8 mouse cellular contexts compared by ENCODE assay signal in genomic region chr8:22047699-22048464, GRCm38 (mm10). TPM values are rescaled to one million over a fixed set of nuclear protein-coding genes. Genes with fewer than 3 reads are reported as not detected.
A peak's percentile ranks its signal among the peaks of the same experiment; 100 is the strongest.
DNase-seq lines count a peak whose midpoint lies in the region; ATAC-seq lines count a peak whose summit lies in the region.

No protein-coding gene starts in this region.

- ATAC-seq in hindbrain, embryonic 13.5 days (ENCODE audit: low FRiP score), result peak; percentile 57; the same call in 1 of the 2 replicates
- ATAC-seq in limb, embryonic 11.5 days (ENCODE audit: insufficient number of reproducible peaks, low FRiP score, low TSS enrichment, low read depth), result peak; percentile 62
- peak; percentile 61; the same call in 1 of the 2 replicates for ATAC-seq in midbrain, embryonic 11.5 days (ENCODE audit: low FRiP score)

- peak; percentile 23 for DNase-seq in spleen, adult 12 weeks (ENCODE audit: low spot score)
- no peak for DNase-seq in spleen, postnatal 36 days (ENCODE audit: low spot score in 2 of 2)
- peak; percentile 48 for DNase-seq in adrenal gland, adult 2 months
- DNase-seq in embryo, embryonic 9.5 days (ENCODE audit: extremely low spot score), result peak; percentile 62
- DNase-seq in limb, embryonic 11.5 days (ENCODE audit: low spot score), result peak; percentile 65
- DNase-seq in midbrain, embryonic 11.5 days (ENCODE audit: low spot score, missing footprints), result peak; percentile 85
- DNase-seq in thymus, postnatal 0 days (ENCODE audit: low spot score), result peak; percentile 40

- no peaks in the 10 kb centered on the region for H3K27me3 ChIP-seq in hindbrain, embryonic 13.5 days
- H3K27me3 ChIP-seq in limb, embryonic 11.5 days (ENCODE audit: control insufficient read depth, insufficient read depth, low read length), result no peaks in the 10 kb centered on the region
- H3K27me3 ChIP-seq in midbrain, embryonic 11.5 days (ENCODE audit: control insufficient read depth, insufficient read depth, low read length), result no peaks in the 10 kb centered on the region

- no peak overlapping the region for H3K4me2 ChIP-seq in hindbrain, embryonic 13.5 days
- H3K4me2 ChIP-seq in limb, embryonic 11.5 days (ENCODE audit: low read depth, severe bottlenecking), result no peak overlapping the region
- no peak overlapping the region for H3K4me2 ChIP-seq in midbrain, embryonic 11.5 days

- WGBS in hindbrain, embryonic 13.5 days, result 68% methylated on average over 2 of the region's 2 CpGs
- WGBS in limb, embryonic 11.5 days, result 70% methylated on average over 2 of the region's 2 CpGs
- WGBS in midbrain, embryonic 11.5 days, result 80% methylated on average over 2 of the region's 2 CpGs

- H3K9me3 ChIP-seq in hindbrain, embryonic 13.5 days, result no peaks in the 10 kb centered on the region
- no peaks in the 10 kb centered on the region for H3K9me3 ChIP-seq in limb, embryonic 11.5 days (ENCODE audit: control insufficient read depth, low read length)
- no peaks in the 10 kb centered on the region for H3K9me3 ChIP-seq in midbrain, embryonic 11.5 days (ENCODE audit: control insufficient read depth, low read length)

- peaks cover 5% of the 10 kb centered on the region; the same call in 1 of the 2 replicates for H3K4me1 ChIP-seq in hindbrain, embryonic 13.5 days (replicated peaks)
- no peaks in the 10 kb centered on the region for H3K4me1 ChIP-seq in limb, embryonic 11.5 days (ENCODE audit: control insufficient read depth, insufficient read depth, low read length)
- no peaks in the 10 kb centered on the region for H3K4me1 ChIP-seq in midbrain, embryonic 11.5 days (ENCODE audit: control insufficient read depth, insufficient read depth, low read length)

- H3K36me3 ChIP-seq in hindbrain, embryonic 13.5 days, result no peaks in the 10 kb centered on the region
- H3K36me3 ChIP-seq in limb, embryonic 11.5 days (ENCODE audit: control insufficient read depth, insufficient read depth, low read length), result no peaks in the 10 kb centered on the region
- H3K36me3 ChIP-seq in midbrain, embryonic 11.5 days (ENCODE audit: control insufficient read depth, insufficient read depth, low read length), result no peaks in the 10 kb centered on the region

- H3K9ac ChIP-seq in hindbrain, embryonic 13.5 days, result no peak overlapping the region
- H3K9ac ChIP-seq in limb, embryonic 11.5 days (ENCODE audit: low read length), result no peak overlapping the region
- no peak overlapping the region for H3K9ac ChIP-seq in midbrain, embryonic 11.5 days (ENCODE audit: low read length)

- H3K27ac ChIP-seq in hindbrain, embryonic 13.5 days, result no peak overlapping the region
- no peak overlapping the region for H3K27ac ChIP-seq in limb, embryonic 11.5 days (replicated peaks; ENCODE audit: low read depth, low read length)
- H3K27ac ChIP-seq in midbrain, embryonic 11.5 days (ENCODE audit: low read depth, low read length), result no peak overlapping the region

- H3K4me3 ChIP-seq in hindbrain, embryonic 13.5 days, result no peak overlapping the region
- no peak overlapping the region for H3K4me3 ChIP-seq in limb, embryonic 11.5 days (ENCODE audit: low read depth, low read length)
- H3K4me3 ChIP-seq in midbrain, embryonic 11.5 days (ENCODE audit: low read depth, low read length), result no peak overlapping the region

RNA-seq across cellular contexts. Expression of gene Atp7b, which starts 12.2 kb away (rescaled TPM):
- 1 to 10 TPM in 1 of 2 experiments, under 1 TPM in 1; 0.81 to 1.2 TPM for total RNA-seq in adrenal gland, adult 2 months (2021)
- polyA plus RNA-seq in adrenal gland, adult 2 months (2012; rRNA removed), result 0.08 and 0.09 TPM in 2 replicates
- 1.6 and 1.7 TPM in 2 replicates for polyA plus RNA-seq in hindbrain, embryonic 13.5 days (2015; fragmentation: Nextera tagmentation; extraction: Ambion mirVana)
- polyA plus RNA-seq in limb, embryonic 11.5 days (2014; fragmentation: Nextera tagmentation; extraction: Ambion mirVana), result 0.78 and 0.93 TPM in 2 replicates
- polyA plus RNA-seq in midbrain, embryonic 11.5 days (2014; fragmentation: Nextera tagmentation; extraction: Ambion mirVana), result 1.8 and 2.0 TPM in 2 replicates
- polyA plus RNA-seq in thymus, postnatal 0 days (2015; fragmentation: Nextera tagmentation; extraction: Ambion mirVana), result 2.3 and 2.4 TPM in 2 replicates

RNA-seq across cellular contexts. Expression of gene Alg11, which starts 12.6 kb away (rescaled TPM):
- total RNA-seq in adrenal gland, adult 2 months (2021), result 10 to 100 TPM; 36.3 to 36.7 TPM
- 0.95 and 1.3 TPM in 2 replicates for polyA plus RNA-seq in adrenal gland, adult 2 months (2012; rRNA removed)
- polyA plus RNA-seq in hindbrain, embryonic 13.5 days (2015; fragmentation: Nextera tagmentation; extraction: Ambion mirVana), result 33.8 and 37.2 TPM in 2 replicates
- 34.5 and 43.8 TPM in 2 replicates for polyA plus RNA-seq in limb, embryonic 11.5 days (2014; fragmentation: Nextera tagmentation; extraction: Ambion mirVana)
- polyA plus RNA-seq in midbrain, embryonic 11.5 days (2014; fragmentation: Nextera tagmentation; extraction: Ambion mirVana), result 32.5 and 35.9 TPM in 2 replicates
- 15.4 and 16.5 TPM in 2 replicates for polyA plus RNA-seq in thymus, postnatal 0 days (2015; fragmentation: Nextera tagmentation; extraction: Ambion mirVana)

Comparison
In these comparisons a context has a peak if more than half of its experiments do, and no peak if none do; other contexts are left out.
1. DNase-seq: peak in spleen, adult 12 weeks (single experiment), adrenal gland, adult 2 months (single experiment), embryo, embryonic 9.5 days (single experiment), limb, embryonic 11.5 days (single experiment), midbrain, embryonic 11.5 days (single experiment) and thymus, postnatal 0 days (single experiment); none in spleen, postnatal 36 days (0 of 2).
2. Peak in every context shown above with its lines, with median percentiles within 50 percentile points of each other: ATAC-seq.